Mouse (Mus musculus) liver, embryonic 12.5 days (tissue): ENCODE data around the gene Ngrn. TPM values are rescaled to one million over a fixed set of nuclear protein-coding genes. Genes with fewer than 3 reads are reported as not detected.

Experiments used
- ATAC-seq: fragments of 200-750 bp; cut with Nextera tagmentation; 2 replicates; pipeline ENCODE4 v1.8.0; 2017; ENCODE audit warnings: moderate number of reproducible peaks, mild to moderate bottlenecking, moderate library complexity
- H3K27ac ChIP-seq: fragments of 300-500 bp; sonication (generic); 2 replicates; pipeline ENCODE4 v1.5.1; 2016; ENCODE audit warnings: mild to moderate bottlenecking
- H3K27me3 ChIP-seq: fragments of 300-500 bp; sonication (generic); replicated peaks from 2 replicates; pipeline ENCODE4 v1.6.1; 2016; ENCODE audit warnings: mild to moderate bottlenecking, moderate library complexity
- H3K36me3 ChIP-seq: fragments of 300-500 bp; sonication (generic); 2 replicates; pipeline ENCODE4 v1.6.1; 2016; ENCODE audit warnings: mild to moderate bottlenecking, moderate library complexity
- H3K4me1 ChIP-seq: fragments of 300-500 bp; sonication (generic); 2 replicates; pipeline ENCODE4 v1.6.1; 2016
- H3K4me2 ChIP-seq: fragments of 300-500 bp; sonication (generic); 2 replicates; pipeline ENCODE4 v1.6.1; 2016; ENCODE audit warnings: mild to moderate bottlenecking, moderate library complexity
- H3K4me3 ChIP-seq: fragments of 300-500 bp; sonication (generic); 2 replicates; pipeline ENCODE4 v1.5.1; 2016; ENCODE audit warnings: mild to moderate bottlenecking, moderate library complexity
- H3K9ac ChIP-seq: fragments of 300-500 bp; sonication (generic); 2 replicates; pipeline ENCODE4 v1.6.1; 2016; ENCODE audit warnings: mild to moderate bottlenecking, moderate library complexity
- H3K9me3 ChIP-seq: fragments of 300-500 bp; sonication (generic); replicated peaks from 2 replicates; pipeline ENCODE4 v1.6.1; 2016; ENCODE audit warnings: mild to moderate bottlenecking, moderate library complexity
- WGBS: fragments of 180-500 bp; shearing (Covaris S2); methylation state at CpG from one replicate; pipeline ENCODE4 v1.1.7; 2016; ENCODE audit not compliant: insufficient replicate concordance; 5-methylcytosine and 5-hydroxymethylcytosine counted together
- polyA plus RNA-seq: library from polyadenylated mRNA; unstranded; fragments of >200 nt; fragmentation: Nextera tagmentation; extraction: Ambion mirVana; gene quantifications from 2 replicates; pipeline ENCODE4 v1.2.1, GENCODE M21; 2016

Gene Ngrn
- 42.0 and 45.6 TPM in 2 replicates for polyA plus RNA-seq

DNA sequence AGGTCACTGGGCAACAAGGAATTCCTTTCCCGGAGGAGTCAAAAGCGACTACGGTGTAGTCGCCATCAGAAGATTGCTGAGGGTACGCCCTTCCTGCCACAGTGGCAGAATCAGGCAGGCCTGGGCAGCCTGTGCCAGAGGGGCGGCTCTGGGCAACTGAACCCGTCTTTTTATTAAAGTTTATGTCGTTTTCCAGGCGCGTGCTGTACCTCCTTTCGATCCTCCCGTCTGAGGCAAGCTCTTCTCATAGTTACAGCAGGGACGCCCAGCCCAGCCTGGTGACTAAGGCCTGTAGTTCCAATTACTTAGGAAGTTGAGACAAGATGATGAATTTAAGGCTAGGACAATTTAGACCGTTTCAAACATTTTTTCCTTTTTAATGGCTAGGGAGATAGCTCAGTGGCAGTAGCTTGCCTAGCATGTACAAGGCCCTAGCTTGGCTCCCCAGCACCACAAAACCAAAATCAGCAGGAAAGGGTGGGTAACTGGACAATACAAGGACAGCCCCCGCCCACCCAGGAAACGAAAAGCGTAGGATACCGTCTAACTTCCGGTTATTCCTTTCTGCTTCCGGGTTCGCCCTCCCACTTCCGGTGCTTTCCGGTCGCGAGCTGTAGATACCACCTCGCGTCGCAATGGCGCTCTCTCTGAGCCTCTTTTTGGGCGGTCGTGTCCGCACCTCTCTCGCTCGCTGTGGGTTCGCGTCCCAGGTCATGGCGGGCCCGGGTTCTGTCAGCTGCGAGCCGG, at the start of gene Ngrn:
Ngrn (plus strand) TSS at position 591 of the 747 bp plus-strand sequence.
- WGBS, result 22% methylated on average over 40 of the region's 40 CpGs
- Histone ChIP-seq H3K4me1 (peaks cover 31% of the 10 kb centered on the region), H3K4me2 (peak within 1 kb of the TSS; percentile 85), H3K27me3 (peaks cover 9% of the 10 kb centered on the region), H3K36me3 (peaks cover 29% of the 10 kb centered on the region), H3K4me3 (peak within 1 kb of the TSS; percentile 76), H3K9ac (peak within 1 kb of the TSS; percentile 82), H3K9me3 (no peaks in the 10 kb centered on the region), H3K27ac (peak within 1 kb of the TSS; percentile 88)
- peak; percentile 87 for ATAC-seq

DNA sequence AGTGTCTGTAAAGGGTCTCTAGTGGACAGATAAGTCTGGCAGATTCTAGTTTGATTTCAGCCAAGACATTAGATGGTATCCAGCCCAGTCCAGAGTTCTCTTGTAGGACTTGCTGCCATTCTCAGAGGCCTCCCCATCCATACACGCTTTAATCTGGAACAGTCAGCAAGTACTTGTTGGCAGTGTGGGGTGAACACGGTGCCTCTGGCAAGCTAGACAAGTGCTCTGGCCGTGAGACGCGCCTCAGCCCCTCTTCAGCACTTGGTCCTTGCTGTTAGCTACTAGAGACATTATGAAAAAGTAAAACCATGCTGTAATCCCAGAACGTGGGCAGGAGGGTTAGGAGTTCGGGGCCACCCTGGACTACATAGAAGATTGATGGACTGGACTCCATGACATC, 47.4 kb upstream of the Ngrn start:
- Histone ChIP-seq H3K4me3 (no peak overlapping the region), H3K36me3 (peaks cover 74% of the 10 kb centered on the region)

GRCm38 (mm10) chr7:80214459-80214858, 46.6 kb upstream of the Ngrn start:
- Histone ChIP-seq H3K36me3 (peaks cover 83% of the 10 kb centered on the region), H3K4me1 (peaks cover 61% of the 10 kb centered on the region), H3K27ac (peak overlapping the region; percentile 78), H3K9ac (peak overlapping the region; percentile 32; the same call in 1 of the 2 replicates), H3K9me3 (no peaks in the 10 kb centered on the region), H3K4me3 (no peak overlapping the region), H3K27me3 (no peaks in the 10 kb centered on the region), H3K4me2 (no peak overlapping the region)
- ATAC-seq, result no peak
- 83% methylated on average over 8 of the region's 8 CpGs for WGBS

More for the DNA sequence above, 47.4 kb upstream of the Ngrn start:
- Histone ChIP-seq H3K4me1 (peaks cover 70% of the 10 kb centered on the region), H3K27ac (peak overlapping the region; percentile 66), H3K27me3 (no peaks in the 10 kb centered on the region), H3K9me3 (no peaks in the 10 kb centered on the region), H3K4me2 (no peak overlapping the region), H3K9ac (peak overlapping the region; percentile 17; the same call in 1 of the 2 replicates)
- no peak for ATAC-seq
- whole genome bisulfite sequencing, result 86% methylated on average over 7 of the region's 7 CpGs

DNA sequence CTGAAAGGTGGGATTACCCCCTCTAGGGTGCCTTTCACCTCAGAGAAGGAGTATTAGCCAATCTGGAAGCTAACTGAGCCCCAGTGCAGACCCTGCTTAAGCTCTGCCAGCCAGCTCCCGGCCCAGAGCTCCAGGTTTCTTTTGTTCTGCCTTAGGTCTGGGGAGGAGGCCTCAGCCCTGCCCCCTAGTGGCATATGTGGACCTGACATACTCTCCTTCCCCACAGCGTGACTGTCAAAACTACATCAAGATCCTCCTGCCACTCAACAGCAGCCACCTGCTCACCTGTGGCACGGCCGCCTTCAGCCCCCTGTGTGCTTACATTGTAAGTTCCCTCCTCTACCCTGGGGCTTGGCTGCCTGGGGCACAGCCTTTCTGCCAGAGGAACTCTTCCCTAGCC, 45.6 kb upstream of the Ngrn start:
- H3K4me2 ChIP-seq, result no peak overlapping the region
- no peak overlapping the region for H3K4me3 ChIP-seq
- 0 out of 2 replicates have a peak overlapping the region, but pooled peaks have one; percentile 32 for H3K9ac ChIP-seq
- peak overlapping the region; percentile 78 for H3K27ac ChIP-seq
- peaks cover 52% of the 10 kb centered on the region for H3K4me1 ChIP-seq
- no peaks in the 10 kb centered on the region for H3K9me3 ChIP-seq
- peaks cover 92% of the 10 kb centered on the region for H3K36me3 ChIP-seq
- WGBS, result 33% methylated on average over 4 of the region's 4 CpGs
- peak; percentile 77 for ATAC-seq
- H3K27me3 ChIP-seq, result no peaks in the 10 kb centered on the region

- ATAC-seq, result no peak
- Histone ChIP-seq H3K4me3 (no peak overlapping the region), H3K9ac (no peak overlapping the region), H3K36me3 (peaks cover 99% of the 10 kb centered on the region), H3K4me1 (peaks cover 40% of the 10 kb centered on the region), H3K4me2 (no peak overlapping the region), H3K27ac (no peak overlapping the region), H3K9me3 (no peaks in the 10 kb centered on the region), H3K27me3 (no peaks in the 10 kb centered on the region)
- 79% methylated on average over 8 of the region's 8 CpGs for WGBS
These were observed 44.4 kb upstream of the Ngrn start for GRCm38 (mm10) chr7:80216566-80216965.

- Histone ChIP-seq H3K4me2 (no peak overlapping the region), H3K9ac (no peak overlapping the region), H3K36me3 (peaks cover 99% of the 10 kb centered on the region), H3K4me1 (peaks cover 21% of the 10 kb centered on the region), H3K27me3 (no peaks in the 10 kb centered on the region), H3K27ac (no peak overlapping the region), H3K4me3 (no peak overlapping the region), H3K9me3 (no peaks in the 10 kb centered on the region)
- WGBS, result 86% methylated on average over 9 of the region's 9 CpGs
- ATAC-seq, result no peak
These were observed 42.3 kb upstream of the Ngrn start for GRCm38 (mm10) chr7:80218666-80219065.

- ATAC-seq, result no peak
These were observed 40.7 kb upstream of the Ngrn start for GRCm38 (mm10) chr7:80220237-80220797.

DNA sequence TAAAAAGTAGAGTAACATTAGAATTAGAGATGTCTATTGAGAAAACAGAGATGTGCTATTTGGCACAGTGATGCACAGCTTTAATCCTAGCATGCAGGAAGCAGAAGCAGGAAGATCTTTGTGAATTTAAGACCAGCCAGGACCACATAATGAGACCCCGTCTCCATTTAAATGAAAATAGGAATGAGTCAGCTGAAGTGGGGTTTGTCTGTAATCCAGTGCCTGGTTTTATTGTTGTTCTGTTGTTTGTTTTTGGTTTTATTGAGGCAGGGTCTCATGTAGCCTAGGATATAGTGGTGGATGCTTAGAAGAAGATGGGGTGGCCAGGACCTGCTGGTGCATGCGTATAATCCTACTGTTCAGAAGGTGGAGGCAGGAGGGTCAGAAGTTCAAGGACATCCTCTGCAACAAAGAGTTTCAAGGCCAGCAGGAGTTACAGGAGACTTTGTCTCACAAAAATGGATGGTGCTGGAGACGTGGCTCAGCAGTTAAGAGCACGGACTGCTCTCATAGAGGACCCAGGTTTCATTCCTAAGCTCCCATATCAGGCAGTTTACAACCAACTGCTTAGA, 39.8 kb upstream of the Ngrn start:
- no peak overlapping the region for H3K4me3 ChIP-seq
- H3K27me3 ChIP-seq, result no peaks in the 10 kb centered on the region
- no peaks in the 10 kb centered on the region for H3K9me3 ChIP-seq
- no peak overlapping the region for H3K4me2 ChIP-seq
- 88% methylated on average over 4 of the region's 4 CpGs for WGBS
- ATAC-seq, result no peak
- H3K36me3 ChIP-seq, result peaks cover 99% of the 10 kb centered on the region
- no peak overlapping the region for H3K27ac ChIP-seq
- H3K9ac ChIP-seq, result no peak overlapping the region
- H3K4me1 ChIP-seq, result no peaks in the 10 kb centered on the region

More at GRCm38 (mm10) chr7:80220237-80220797, 40.7 kb upstream of the Ngrn start:
- no peaks in the 10 kb centered on the region for H3K9me3 ChIP-seq
- 90% methylated on average over 9 of the region's 9 CpGs for WGBS
- no peaks in the 10 kb centered on the region for H3K27me3 ChIP-seq
- H3K27ac ChIP-seq, result no peak overlapping the region
- no peak overlapping the region for H3K4me3 ChIP-seq
- peaks cover 6% of the 10 kb centered on the region for H3K4me1 ChIP-seq
- no peak overlapping the region for H3K9ac ChIP-seq
- H3K36me3 ChIP-seq, result peaks cover 99% of the 10 kb centered on the region
- H3K4me2 ChIP-seq, result no peak overlapping the region

- WGBS, result 78% methylated on average over 4 of the region's 4 CpGs
- peaks cover 79% of the 10 kb centered on the region for H3K36me3 ChIP-seq
These were observed 34.0 kb upstream of the Ngrn start for GRCm38 (mm10) chr7:80227065-80227464.

DNA sequence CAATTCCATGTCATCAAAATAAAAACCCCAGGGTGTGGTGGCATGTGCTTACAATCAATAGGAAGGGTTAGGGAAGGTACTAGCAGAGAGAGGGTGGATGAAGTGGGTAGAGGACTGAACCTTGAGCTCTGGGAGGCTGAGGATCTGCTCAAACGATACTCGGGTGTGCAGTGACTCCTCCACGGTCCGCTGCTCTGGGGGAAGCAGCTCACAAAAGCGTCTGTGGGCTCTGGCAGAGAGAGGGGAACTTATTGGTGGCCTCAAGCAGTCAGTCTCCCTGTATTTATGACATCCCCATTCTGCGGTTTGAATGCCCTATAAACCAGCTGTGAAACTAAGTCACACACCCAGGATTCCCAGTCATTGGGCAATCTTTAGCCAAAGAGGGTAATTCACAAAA, 30.8 kb upstream of the Ngrn start:
- no peak for ATAC-seq
- no peak overlapping the region for H3K4me3 ChIP-seq
- peak overlapping the region; percentile 32; the same call in 1 of the 2 replicates for H3K27ac ChIP-seq
- H3K36me3 ChIP-seq, result peaks cover 48% of the 10 kb centered on the region
- peak overlapping the region; percentile 95; the same call in 1 of the 2 replicates for H3K4me2 ChIP-seq
- WGBS, result 64% methylated on average over 6 of the region's 6 CpGs
- H3K9me3 ChIP-seq, result no peaks in the 10 kb centered on the region
- 0 out of 2 replicates have a peak overlapping the region, but pooled peaks have one; percentile 88 for H3K9ac ChIP-seq
- no peaks in the 10 kb centered on the region for H3K27me3 ChIP-seq
- peaks cover 53% of the 10 kb centered on the region for H3K4me1 ChIP-seq

More at GRCm38 (mm10) chr7:80227065-80227464, 34.0 kb upstream of the Ngrn start:
- Histone ChIP-seq H3K9me3 (no peaks in the 10 kb centered on the region), H3K9ac (no peak overlapping the region), H3K4me1 (peaks cover 34% of the 10 kb centered on the region), H3K27me3 (no peaks in the 10 kb centered on the region), H3K4me2 (no peak overlapping the region), H3K27ac (peak overlapping the region; percentile 0; the same call in 1 of the 2 replicates), H3K4me3 (no peak overlapping the region)
- no peak for ATAC-seq

DNA sequence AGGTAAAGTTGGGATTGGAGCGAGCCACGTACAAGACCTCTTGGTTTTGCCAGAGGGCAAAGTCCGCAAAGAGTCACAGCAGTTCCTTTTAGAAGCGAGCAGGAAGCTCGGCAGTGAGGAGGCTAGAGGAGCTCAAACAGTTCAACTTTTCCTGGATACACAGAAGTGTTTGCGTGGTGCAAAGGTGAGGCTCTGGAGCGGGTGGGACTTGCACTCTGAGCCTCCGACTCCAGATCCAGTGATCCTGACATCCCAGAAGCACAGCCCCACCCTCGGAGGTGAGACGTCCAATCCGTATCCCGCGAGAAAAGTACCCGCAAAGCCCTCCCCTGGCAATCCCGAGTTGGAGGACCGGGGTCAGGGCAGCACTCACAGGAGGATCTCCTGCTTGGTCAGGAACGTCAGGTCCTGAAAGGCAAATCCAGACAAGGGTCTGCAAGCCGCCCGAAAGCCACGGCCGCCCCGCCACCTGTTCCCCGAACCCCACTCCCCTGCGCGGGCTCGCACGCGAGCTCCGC, 29.0 kb upstream of the Ngrn start:
- Histone ChIP-seq H3K4me1 (peaks cover 59% of the 10 kb centered on the region), H3K9me3 (no peaks in the 10 kb centered on the region), H3K27ac (peak overlapping the region; percentile 93)

More for the DNA sequence above, 29.0 kb upstream of the Ngrn start:
- Histone ChIP-seq H3K4me2 (peak overlapping the region; percentile 95), H3K36me3 (peaks cover 33% of the 10 kb centered on the region), H3K4me3 (peak overlapping the region; percentile 83), H3K9ac (peak overlapping the region; percentile 88), H3K27me3 (no peaks in the 10 kb centered on the region)
- under 1% methylated on average over 29 of the region's 29 CpGs for WGBS
- ATAC-seq, result peak; percentile 38
